Mouse (Mus musculus) T-cell, adult 2 months (primary cell): ENCODE data around the gene Tll2.
A peak's percentile ranks its signal among the peaks of the same experiment; 100 is the strongest.

Experiments used
- DNase-seq: peaks from one replicate; pipeline ENCODE4 v3.0.0; 2022; ENCODE audit warnings: low spot score

The Tll2 gene

DNA sequence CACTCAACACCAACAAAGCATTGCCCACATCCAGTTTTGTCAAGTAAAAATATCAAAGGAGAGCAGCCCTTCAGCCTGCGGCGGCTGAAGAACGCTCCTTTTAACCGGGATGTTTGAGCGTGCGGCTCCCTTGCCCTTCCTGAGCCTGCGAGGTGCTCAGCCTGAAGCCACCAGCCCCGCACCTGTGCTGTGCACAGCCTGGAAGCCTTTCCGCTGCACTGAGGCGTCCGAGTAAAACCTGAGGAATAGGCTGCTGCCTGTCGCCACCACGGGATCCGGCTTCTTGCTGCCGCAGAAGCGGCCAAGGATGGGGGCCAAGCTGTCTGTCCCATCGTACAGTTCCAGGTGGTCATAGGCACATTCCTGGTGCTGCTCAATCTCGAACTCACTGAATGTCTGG, 118.1 kb downstream of the Tll2 start:
- DNase-seq, result no peak

DNA sequence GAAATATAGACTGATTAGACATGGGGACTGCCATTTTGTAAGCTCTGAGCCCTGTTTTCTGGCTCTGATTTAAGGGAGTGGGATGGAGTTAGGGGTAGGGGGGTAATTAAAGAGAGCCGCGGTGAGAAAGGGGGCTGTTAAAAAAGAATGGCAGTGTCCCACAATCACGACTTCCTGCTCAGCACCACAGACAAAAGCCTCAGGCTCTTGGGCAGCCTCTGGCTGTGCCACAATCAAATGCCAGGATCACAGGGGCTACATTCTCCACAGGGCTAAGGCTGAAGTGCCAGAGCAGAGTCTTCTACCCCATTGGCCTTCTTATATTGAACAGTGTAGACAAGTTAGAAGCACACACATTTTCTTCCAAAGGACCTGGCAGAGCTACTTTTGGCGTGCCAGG, 118.7 kb downstream of the Tll2 start:
- no peak for DNase-seq

- peak; percentile 42 for DNase-seq
These were observed 119.9 kb downstream of the Tll2 start for GRCm38 (mm10) chr19:41086700-41087099.

GRCm38 (mm10) chr19:41086289-41086688, 120.3 kb downstream of the Tll2 start:
- no peak for DNase-seq

- no peak for DNase-seq
These were observed 123.0 kb downstream of the Tll2 start for GRCm38 (mm10) chr19:41083646-41084045.

GRCm38 (mm10) chr19:41081589-41081988, 125.0 kb downstream of the Tll2 start:
- no peak for DNase-seq

DNA sequence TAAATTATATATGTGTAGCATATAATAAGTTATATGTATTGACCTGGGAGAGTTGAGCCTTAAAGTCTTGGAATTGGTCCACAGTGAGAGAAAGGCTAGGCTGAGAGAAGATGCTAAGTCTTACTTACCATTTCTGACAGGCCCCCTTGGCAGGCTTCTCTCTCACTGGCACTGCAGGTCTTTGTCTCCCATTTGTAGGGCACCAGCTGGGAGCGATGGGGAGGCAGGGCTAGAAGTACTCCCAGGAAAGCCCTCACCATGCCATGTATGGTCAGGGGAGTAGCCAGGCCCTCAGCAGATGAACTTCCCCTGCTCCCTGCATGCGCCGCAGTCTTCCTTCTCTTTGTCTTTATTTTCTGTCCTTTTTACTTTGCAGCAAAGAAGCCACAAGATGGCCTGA, 129.7 kb downstream of the Tll2 start, which contains the start of gene Opalin:
Opalin (minus strand) TSS at position 208 of the 400 bp plus-strand sequence.
- no peak for DNase-seq

GRCm38 (mm10) chr19:41073746-41074455, 132.7 kb downstream of the Tll2 start:
- no peak for DNase-seq

DNA sequence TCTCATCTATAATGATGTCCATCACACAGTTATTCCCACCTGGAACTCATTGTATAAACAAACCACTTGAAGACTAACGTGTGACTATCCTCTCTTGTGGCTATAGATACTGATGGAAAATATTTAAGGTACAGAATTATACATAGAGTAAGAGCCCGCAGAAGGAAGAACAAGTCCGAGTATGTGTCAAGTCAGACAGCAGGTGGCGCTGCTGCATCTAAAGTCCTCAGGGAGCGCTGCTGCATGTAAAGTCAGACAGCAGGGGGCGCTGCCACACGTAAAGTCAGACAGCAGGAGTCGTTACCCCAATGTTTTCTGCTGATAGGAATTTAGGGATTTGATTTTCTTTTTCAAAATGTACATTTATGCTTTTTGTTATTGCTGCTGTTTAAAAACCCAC, 135.1 kb downstream of the Tll2 start:
- peak; percentile 80 for DNase-seq

- no peak for DNase-seq
These were observed 151.9 kb downstream of the Tll2 start for GRCm38 (mm10) chr19:41054702-41055101.

- DNase-seq, result peak; percentile 60
These were observed 153.1 kb downstream of the Tll2 start for GRCm38 (mm10) chr19:41053530-41053929.

DNA sequence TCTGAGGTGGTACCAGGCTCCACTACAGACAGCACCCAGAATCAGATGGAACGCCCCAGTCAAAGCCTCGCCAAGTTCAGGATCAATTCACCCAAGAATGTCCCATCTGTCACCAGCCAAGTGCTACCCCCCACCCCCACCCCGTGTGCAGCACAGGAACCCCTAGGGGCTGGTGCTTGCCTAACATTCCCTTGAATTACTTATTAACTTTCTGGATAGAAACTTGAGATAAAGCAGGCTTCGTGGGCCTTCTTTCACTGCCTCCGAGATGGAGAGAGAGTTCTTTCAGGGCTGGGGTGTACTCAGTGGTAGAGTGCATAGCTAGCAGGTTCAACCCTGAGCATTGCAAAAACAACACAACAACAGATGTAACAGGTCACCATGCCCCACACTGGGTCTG, 154.4 kb downstream of the Tll2 start:
- no peak for DNase-seq

DNA sequence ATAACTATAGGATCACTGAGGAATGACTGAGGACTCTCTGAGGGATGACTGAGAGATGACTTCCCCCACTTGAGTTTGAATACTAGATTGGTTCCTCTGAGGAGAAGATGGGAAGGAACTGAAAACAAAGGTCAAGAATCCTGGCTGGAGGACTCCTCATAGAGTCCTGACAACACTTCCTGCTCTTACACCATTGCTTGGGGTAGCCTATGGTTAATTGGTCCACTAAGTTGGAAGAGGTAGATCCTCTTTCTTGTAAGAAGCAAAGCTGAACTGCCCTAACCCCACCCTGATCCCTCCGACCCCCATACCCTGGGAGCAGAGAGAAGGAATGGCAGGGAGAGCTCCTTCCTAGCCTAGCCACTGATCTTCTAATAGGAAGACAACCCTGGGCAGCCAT, 154.9 kb downstream of the Tll2 start:
- no peak for DNase-seq

DNA sequence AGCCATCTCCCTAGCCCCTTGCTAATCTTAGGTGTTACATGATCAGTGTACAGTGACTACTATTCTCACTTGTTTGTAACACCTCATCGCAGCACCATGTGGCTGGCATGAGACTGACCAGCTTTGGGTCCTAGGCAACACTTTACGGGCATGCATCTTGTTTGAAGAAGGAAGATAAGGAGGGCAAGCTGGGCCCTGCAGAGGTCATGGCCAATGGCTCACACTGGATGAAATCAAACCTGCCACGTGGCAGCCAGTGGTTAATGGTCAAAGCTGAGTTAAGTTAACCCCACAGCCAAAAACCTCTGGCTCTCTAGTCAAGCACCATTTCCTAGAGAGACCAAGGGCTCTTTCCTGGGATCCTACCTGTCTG, 158.5 kb downstream of the Tll2 start:
- DNase-seq, result no peak

DNA sequence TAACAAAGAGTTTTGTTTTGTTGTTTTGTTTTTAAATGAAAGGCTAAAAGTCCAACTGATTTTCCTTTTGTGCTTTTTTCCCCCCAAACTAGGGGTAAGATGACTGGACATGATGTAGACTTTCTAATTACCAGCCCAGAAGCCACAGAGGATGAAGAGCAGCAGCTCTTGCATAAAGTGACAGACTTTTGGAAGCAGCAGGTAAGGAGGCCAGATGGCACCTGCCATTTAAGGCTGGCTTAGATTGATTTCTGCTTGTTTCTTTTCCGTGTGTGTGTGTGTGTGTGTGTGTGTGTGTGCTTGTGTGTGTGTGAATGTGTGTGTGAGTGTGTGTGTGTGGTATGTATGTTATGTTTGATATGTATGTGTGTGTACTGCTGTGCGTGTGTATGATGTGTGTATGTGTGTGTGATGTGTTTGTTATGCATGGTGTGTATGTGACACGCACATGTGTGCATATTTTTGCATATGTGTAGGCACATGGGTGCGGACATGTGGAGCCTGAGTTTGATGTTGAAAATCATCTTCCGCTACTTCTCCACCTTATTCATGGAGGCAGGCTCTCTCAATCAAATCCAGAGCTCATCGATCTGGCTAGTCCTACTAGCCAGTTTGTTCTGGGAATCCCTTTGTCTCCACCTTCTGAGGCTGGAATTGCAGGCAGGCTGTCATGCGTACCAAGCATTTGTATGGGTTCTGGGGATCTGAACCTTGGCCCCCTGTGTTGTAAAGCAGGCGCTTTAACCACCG, 159.0 kb downstream of the Tll2 start:
- DNase-seq, result no peak

- DNase-seq, result no peak
These were observed 161.4 kb downstream of the Tll2 start for GRCm38 (mm10) chr19:41045091-41045770.

DNA sequence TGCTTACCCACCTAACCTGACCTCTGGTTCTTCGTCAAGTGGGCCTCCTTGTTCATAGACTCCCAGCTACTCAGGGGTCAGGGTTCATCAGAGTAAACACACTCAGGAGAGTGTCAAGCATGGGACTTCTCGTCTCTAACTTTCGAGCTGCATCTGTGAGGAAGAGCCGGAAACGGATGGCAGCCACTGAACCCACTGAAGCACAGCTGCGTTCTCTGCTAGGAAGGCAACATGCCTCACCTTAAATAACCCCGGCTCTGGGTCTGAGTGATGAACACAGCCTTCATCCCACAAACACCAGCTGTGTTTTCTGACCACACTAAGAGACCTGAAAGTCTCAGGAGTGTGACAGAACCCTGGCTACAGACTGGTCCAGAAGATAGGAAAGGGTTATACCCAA, 167.5 kb downstream of the Tll2 start:
- peak; percentile 66 for DNase-seq

DNA sequence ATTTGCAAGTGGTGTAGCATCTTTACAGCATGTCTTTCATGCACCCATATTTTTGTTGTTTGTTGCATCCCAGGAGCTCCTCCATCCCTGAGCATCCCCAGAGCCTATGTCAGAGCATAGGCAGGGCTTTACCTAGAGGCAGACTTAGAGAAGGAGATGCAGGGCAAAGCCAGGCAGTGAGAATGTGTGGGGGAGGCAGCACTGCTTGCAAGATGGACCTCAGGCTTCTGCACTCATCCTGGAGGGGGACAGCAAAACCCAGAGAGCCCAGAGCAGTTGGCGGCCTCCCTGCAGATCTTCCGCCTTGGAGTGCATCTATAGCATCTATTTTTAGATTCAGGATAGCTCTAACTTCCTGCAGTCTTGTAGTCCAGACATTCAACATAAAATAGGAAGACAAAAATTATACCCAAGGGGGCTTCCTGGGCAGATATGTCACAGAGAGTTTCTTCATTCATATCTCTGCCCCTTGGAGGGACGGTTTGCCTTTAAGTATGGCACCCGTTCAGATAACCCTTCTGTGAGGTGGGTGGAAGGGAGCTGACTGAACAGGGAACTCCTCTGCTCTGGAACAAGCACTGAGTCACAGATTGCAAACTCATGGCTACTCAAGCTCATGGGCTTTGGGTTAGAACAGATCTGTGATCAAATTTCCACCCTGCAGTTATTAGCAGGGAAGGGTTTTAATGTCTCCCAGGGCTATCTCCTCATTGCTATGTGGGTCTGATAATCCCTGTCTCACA, 170.7 kb downstream of the Tll2 start:
- no peak for DNase-seq
